ENCODE assay signal across 17 mouse cellular contexts in the genomic region with DNA sequence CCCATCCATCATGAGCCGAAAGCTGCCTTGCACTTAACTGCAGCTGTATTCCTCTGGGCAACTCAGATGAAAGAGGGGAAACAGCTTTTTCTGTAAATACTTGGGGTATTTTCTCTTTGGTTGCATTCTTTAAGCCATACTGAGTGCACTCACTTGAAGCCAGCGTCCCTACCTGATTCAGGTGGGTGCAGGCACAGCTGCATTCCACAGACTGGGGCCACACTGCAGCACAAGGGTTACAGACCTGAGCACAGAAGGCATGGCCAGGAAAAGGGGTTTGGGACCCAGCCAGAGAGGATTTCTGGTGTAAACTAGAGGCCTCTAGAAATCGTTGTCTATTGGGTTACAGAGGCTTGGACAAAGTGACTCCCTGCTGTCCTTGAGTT. TPM values are rescaled to one million over a fixed set of nuclear protein-coding genes. Genes with fewer than 3 reads are reported as not detected.
DNase-seq lines count a peak whose midpoint lies in the region; ATAC-seq lines count a peak whose summit lies in the region.
"Had no signal": no experiment of that assay in that cellular context is flagged by ENCODE, and none has a peak within 500 bp of the region (broad histone marks: within the 10 kb centered on the region; RNA-seq: fewer than 3 reads in every experiment).

No protein-coding gene starts in this region.

- no peaks in the 10 kb centered on the region for H3K27me3 ChIP-seq in hindbrain, embryonic 14.5 days (ENCODE audit: control insufficient read depth, insufficient read depth, low read length)
- no peaks in the 10 kb centered on the region; the same call in 1 of the 2 replicates for H3K27me3 ChIP-seq in hindbrain, embryonic 10.5 days (ENCODE audit: insufficient read depth, poor library complexity, severe bottlenecking)
- H3K27me3 ChIP-seq in lung, embryonic 16.5 days (ENCODE audit: control insufficient read depth, insufficient read depth, low read depth, low read length): no peaks in the 10 kb centered on the region
- no peaks in the 10 kb centered on the region for H3K27me3 ChIP-seq in embryonic facial prominence, embryonic 14.5 days (replicated peaks; ENCODE audit: control insufficient read depth, insufficient read depth, low read length)
- H3K27me3 ChIP-seq in limb, embryonic 13.5 days: 0 out of 2 replicates have a peak, but pooled peaks cover 3% of the 10 kb centered on the region
- H3K27me3 ChIP-seq: neural tube, embryonic 13.5 days had no signal

- no peak overlapping the region for H3K9ac ChIP-seq in hindbrain, embryonic 14.5 days
- H3K9ac ChIP-seq in lung, embryonic 16.5 days (ENCODE audit: low read length): no peak overlapping the region
- no peak overlapping the region for H3K9ac ChIP-seq in embryonic facial prominence, embryonic 14.5 days (ENCODE audit: low read depth, low read length)
- no peak overlapping the region for H3K9ac ChIP-seq in limb, embryonic 13.5 days
- H3K9ac ChIP-seq: heart, embryonic 13.5 days; liver, postnatal 0 days; neural tube, embryonic 13.5 days had no signal

- DNase-seq in hindbrain, embryonic 14.5 days (ENCODE audit: low spot score): no peak
- no peak for DNase-seq in hindbrain, embryonic 10.5 days (ENCODE audit: low spot score)
- no peak for DNase-seq in lung, postnatal 25 days (ENCODE audit: low spot score)
- no peak for DNase-seq in embryonic facial prominence, embryonic 14.5 days (ENCODE audit: low spot score)
- no peak for DNase-seq in urinary bladder, postnatal 36 days (ENCODE audit: low spot score in 2 of 2)
- DNase-seq in cerebellum, postnatal 36 days: no peak
- DNase-seq: adrenal gland, adult 8-10 months; heart, postnatal 36 days; kidney, adult 9 months; liver, postnatal 0 days; thymus, adult 18-20 months had no signal

- ATAC-seq in hindbrain, embryonic 14.5 days (ENCODE audit: low FRiP score): no peak
- ATAC-seq in lung, embryonic 16.5 days (ENCODE audit: low read depth): peak; percentile 81
- ATAC-seq in embryonic facial prominence, embryonic 14.5 days (ENCODE audit: low read depth): no peak
- ATAC-seq in limb, embryonic 13.5 days (ENCODE audit: low FRiP score, low read depth): no peak
- ATAC-seq: liver, postnatal 0 days had no signal

- H3K36me3 ChIP-seq in hindbrain, embryonic 14.5 days (replicated peaks; ENCODE audit: control insufficient read depth, insufficient read depth): no peaks in the 10 kb centered on the region
- H3K36me3 ChIP-seq in hindbrain, embryonic 10.5 days: peaks cover 25% of the 10 kb centered on the region
- H3K36me3 ChIP-seq in lung, embryonic 16.5 days (ENCODE audit: control insufficient read depth, insufficient read depth, low read length): no peaks in the 10 kb centered on the region
- H3K36me3 ChIP-seq in embryonic facial prominence, embryonic 14.5 days (ENCODE audit: control insufficient read depth, insufficient read depth, low read length): no peaks in the 10 kb centered on the region
- H3K36me3 ChIP-seq in limb, embryonic 13.5 days: no peaks in the 10 kb centered on the region
- H3K36me3 ChIP-seq: heart, embryonic 13.5 days; neural tube, embryonic 13.5 days had no signal

- no peaks in the 10 kb centered on the region for H3K4me1 ChIP-seq in hindbrain, embryonic 14.5 days (replicated peaks; ENCODE audit: control insufficient read depth, insufficient read depth, low read length)
- peaks cover 28% of the 10 kb centered on the region; the same call in 1 of the 2 replicates for H3K4me1 ChIP-seq in hindbrain, embryonic 10.5 days (replicated peaks)
- no peaks in the 10 kb centered on the region for H3K4me1 ChIP-seq in lung, embryonic 16.5 days (replicated peaks; ENCODE audit: control insufficient read depth, insufficient read depth, low read length)
- no peaks in the 10 kb centered on the region for H3K4me1 ChIP-seq in embryonic facial prominence, embryonic 14.5 days (ENCODE audit: control insufficient read depth, insufficient read depth, low read length)
- H3K4me1 ChIP-seq in limb, embryonic 13.5 days: no peaks in the 10 kb centered on the region
- H3K4me1 ChIP-seq: heart, embryonic 13.5 days had no signal

- peak overlapping the region; percentile 51; the same call in 1 of the 2 replicates for H3K27ac ChIP-seq in hindbrain, embryonic 14.5 days
- no peak overlapping the region for H3K27ac ChIP-seq in hindbrain, embryonic 10.5 days
- no peak overlapping the region for H3K27ac ChIP-seq in lung, embryonic 16.5 days (ENCODE audit: low read length)
- H3K27ac ChIP-seq in embryonic facial prominence, embryonic 14.5 days (replicated peaks; ENCODE audit: low read depth, low read length): peak overlapping the region; percentile 24; the same call in 1 of the 2 replicates
- H3K27ac ChIP-seq in limb, embryonic 13.5 days: peak overlapping the region; percentile 18; the same call in 1 of the 2 replicates
- H3K27ac ChIP-seq: heart, embryonic 13.5 days; neural tube, embryonic 13.5 days had no signal

- H3K4me2 ChIP-seq in hindbrain, embryonic 14.5 days (replicated peaks): no peak overlapping the region
- no peak overlapping the region for H3K4me2 ChIP-seq in lung, embryonic 16.5 days (ENCODE audit: low read depth, low read length)
- no peak overlapping the region for H3K4me2 ChIP-seq in embryonic facial prominence, embryonic 14.5 days (ENCODE audit: low read depth, low read length)
- no peak overlapping the region for H3K4me2 ChIP-seq in limb, embryonic 13.5 days (replicated peaks)
- H3K4me2 ChIP-seq: heart, embryonic 13.5 days; neural tube, embryonic 13.5 days had no signal

- H3K4me3 ChIP-seq in hindbrain, embryonic 14.5 days (replicated peaks; ENCODE audit: low read length): no peak overlapping the region
- no peak overlapping the region for H3K4me3 ChIP-seq in hindbrain, embryonic 10.5 days
- no peak overlapping the region for H3K4me3 ChIP-seq in lung, embryonic 16.5 days (ENCODE audit: low read length)
- no peak overlapping the region for H3K4me3 ChIP-seq in embryonic facial prominence, embryonic 14.5 days (ENCODE audit: low read depth, low read length)
- no peak overlapping the region for H3K4me3 ChIP-seq in limb, embryonic 13.5 days
- H3K4me3 ChIP-seq: heart, embryonic 13.5 days; neural tube, embryonic 13.5 days had no signal

- H3K9me3 ChIP-seq in hindbrain, embryonic 14.5 days (ENCODE audit: control insufficient read depth, low read length): no peaks in the 10 kb centered on the region
- H3K9me3 ChIP-seq in hindbrain, embryonic 10.5 days: no peaks in the 10 kb centered on the region
- no peaks in the 10 kb centered on the region for H3K9me3 ChIP-seq in lung, embryonic 16.5 days (ENCODE audit: control insufficient read depth, low read length)
- H3K9me3 ChIP-seq in embryonic facial prominence, embryonic 14.5 days (ENCODE audit: control insufficient read depth, low read length): no peaks in the 10 kb centered on the region
- H3K9me3 ChIP-seq in limb, embryonic 13.5 days: no peaks in the 10 kb centered on the region
- H3K9me3 ChIP-seq: heart, embryonic 13.5 days; megakaryocyte, embryonic 14.5 days; neural tube, embryonic 13.5 days had no signal

- 43% methylated on average over 3 of the region's 3 CpGs for WGBS in hindbrain, embryonic 14.5 days
- 48% methylated on average over 3 of the region's 3 CpGs for WGBS in hindbrain, embryonic 10.5 days
- WGBS in lung, embryonic 16.5 days: 8% methylated on average over 3 of the region's 3 CpGs
- 26% methylated on average over 3 of the region's 3 CpGs for WGBS in embryonic facial prominence, embryonic 14.5 days
- WGBS in limb, embryonic 13.5 days: 30% methylated on average over 3 of the region's 3 CpGs

RNA-seq across cellular contexts. Expression of a gene that starts 38.6 kb away (rescaled TPM):
- polyA plus RNA-seq in hindbrain, embryonic 14.5 days (2014; fragmentation: Nextera tagmentation; extraction: Ambion mirVana): 7.5 and 8.8 TPM in 2 replicates
- 10.0 and 11.0 TPM in 2 replicates for polyA plus RNA-seq in hindbrain, embryonic 10.5 days (2016; fragmentation: Nextera tagmentation; extraction: Ambion mirVana)
- polyA plus RNA-seq in lung, embryonic 16.5 days (2015; fragmentation: Nextera tagmentation; extraction: Ambion mirVana): 2.5 and 3.3 TPM in 2 replicates
- polyA plus RNA-seq in embryonic facial prominence, embryonic 14.5 days (2014; fragmentation: Nextera tagmentation; extraction: Ambion mirVana): 0.54 and 1.2 TPM in 2 replicates
- polyA plus RNA-seq in limb, embryonic 13.5 days (2015; fragmentation: Nextera tagmentation; extraction: Ambion mirVana): 5.6 and 6.7 TPM in 2 replicates
- polyA plus RNA-seq: intestine, embryonic 14.5 days had no signal

Comparison
In these comparisons a context has a peak if more than half of its experiments do, and no peak if none do; other contexts are left out.
1. H3K27ac ChIP-seq: peak in hindbrain, embryonic 14.5 days (single experiment), embryonic facial prominence, embryonic 14.5 days (single experiment) and limb, embryonic 13.5 days (single experiment); none in hindbrain, embryonic 10.5 days (single experiment) and lung, embryonic 16.5 days (single experiment).